Mouse (Mus musculus): ENCODE data around the gene Sema6b.
"Not testable (repeated sequence)": the region's sequence is repeated elsewhere in the genome, so short reads cannot be mapped to it uniquely, and the experiment has no call there.

Sema6b gene

GRCm38 (mm10) chr17:56092312-56092711 lies 47.8 kb downstream of the Sema6b start:
- no peak for DNase-seq (ENCODE audit: low read depth, low spot score)

GRCm38 (mm10) chr17:56080781-56081585 lies 59.2 kb downstream of the Sema6b start:
- peak; percentile 94 for DNase-seq (ENCODE audit: low read depth, low spot score)

GRCm38 (mm10) chr17:56079921-56080320 lies 60.2 kb downstream of the Sema6b start:
- no peak for DNase-seq (ENCODE audit: low read depth, low spot score)

- peak; percentile 100 for DNase-seq (ENCODE audit: low read depth, low spot score)
Observed at GRCm38 (mm10) chr17:56078880-56079795, 61.0 kb downstream of the Sema6b start, which contains the start of gene Hdgfl2. Gene Hdgfl2 (plus strand): TSS chr17:56079634.

- not testable (repeated sequence) for DNase-seq (ENCODE audit: low read depth, low spot score)
Observed at GRCm38 (mm10) chr17:56078361-56078760, 61.8 kb downstream of the Sema6b start.

GRCm38 (mm10) chr17:56077523-56077922 lies 62.6 kb downstream of the Sema6b start:
- no peak for DNase-seq (ENCODE audit: low read depth, low spot score)

- DNase-seq (ENCODE audit: low read depth, low spot score): peak; percentile 98
Observed at GRCm38 (mm10) chr17:56074827-56075208, 65.3 kb downstream of the Sema6b start, which contains the start of gene Ubxn6. Gene Ubxn6 (minus strand): TSS chr17:56075028.

GRCm38 (mm10) chr17:56074097-56074826 lies 65.9 kb downstream of the Sema6b start:
- DNase-seq (ENCODE audit: low read depth, low spot score): peak; percentile 91
